Mouse (Mus musculus) liver, embryonic 14.5 days (tissue): ENCODE data around the gene Slc25a5.

Experiments
- CTCF ChIP-seq: IDR thresholded peaks from 2 replicates; pipeline ENCODE4 v1.5.1; 2016; ENCODE audit warnings: antibody characterized with exemption, low read depth, control low read depth
- EP300 ChIP-seq: IDR thresholded peaks from 2 replicates; pipeline ENCODE4 v1.6.1; 2016; ENCODE audit warnings: antibody characterized with exemption, low read depth

DNA sequence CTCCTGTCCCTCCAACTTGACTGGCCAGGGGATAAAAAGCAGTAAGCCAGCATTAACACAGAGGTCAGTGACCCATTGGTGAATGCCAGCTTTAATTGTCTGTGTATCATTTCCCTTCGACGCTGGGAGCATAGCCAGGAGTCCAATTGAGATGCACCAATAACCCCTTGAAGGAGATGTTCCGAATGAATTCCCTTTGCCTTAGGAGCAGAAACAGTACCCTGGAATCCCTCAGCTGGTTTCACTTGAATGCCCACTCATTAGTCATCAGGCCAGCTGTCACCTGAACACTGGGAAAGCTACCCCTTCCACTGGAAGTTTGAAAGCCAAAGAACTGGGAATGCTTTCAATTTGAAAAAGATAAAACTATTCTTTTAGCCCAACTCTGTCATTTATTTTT lies 46.9 kb upstream of the Slc25a5 start:
- no peak for TF ChIP-seq CTCF
- no peak for TF ChIP-seq EP300
